Mouse (Mus musculus) forebrain, embryonic 16.5 days (tissue): Measurements from ENCODE around the gene Olfr539. TPM values are rescaled to one million over a fixed set of nuclear protein-coding genes. Genes with fewer than 3 reads are reported as not detected.

ENCODE experiments used
- ATAC-seq: fragments of 200-750 bp; cut with Nextera tagmentation; 2 replicates; pipeline ENCODE4 v1.8.0; 2017; ENCODE audit warnings: mild to moderate bottlenecking, moderate library complexity
- H3K27ac ChIP-seq: fragments of 300-500 bp; sonication (generic); 2 replicates; pipeline ENCODE4 v1.5.1; 2014; ENCODE audit warnings: low read length, control low read depth
- H3K27me3 ChIP-seq: fragments of 300-500 bp; sonication (generic); replicated peaks from 2 replicates; pipeline ENCODE4 v1.6.1; 2014; ENCODE audit warnings: low read length; ENCODE audit not compliant: control insufficient read depth, insufficient read depth
- H3K36me3 ChIP-seq: fragments of 300-500 bp; sonication (generic); 2 replicates; pipeline ENCODE4 v1.6.1; 2014; ENCODE audit not compliant: control insufficient read depth, insufficient read depth
- H3K4me1 ChIP-seq: fragments of 300-500 bp; sonication (generic); replicated peaks from 2 replicates; pipeline ENCODE4 v1.6.1; 2014; ENCODE audit warnings: low read length; ENCODE audit not compliant: control insufficient read depth, insufficient read depth
- H3K4me2 ChIP-seq: fragments of 300-500 bp; sonication (generic); 2 replicates; pipeline ENCODE4 v1.6.1; 2014; ENCODE audit warnings: mild to moderate bottlenecking, low read length, control low read depth
- H3K4me3 ChIP-seq: fragments of 300-500 bp; sonication (generic); replicated peaks from 2 replicates; pipeline ENCODE4 v1.5.1; 2014; ENCODE audit warnings: mild to moderate bottlenecking, low read length, control low read depth
- H3K9ac ChIP-seq: fragments of 300-500 bp; sonication (generic); replicated peaks from 2 replicates; pipeline ENCODE4 v1.6.1; 2014; ENCODE audit warnings: low read depth, low read length, control low read depth
- H3K9me3 ChIP-seq: fragments of 300-500 bp; sonication (generic); 2 replicates; pipeline ENCODE4 v1.6.1; 2016; ENCODE audit warnings: low read length; ENCODE audit not compliant: control insufficient read depth
- WGBS: fragments of 180-500 bp; shearing (Covaris S2); extraction: QIAGEN DNeasy Blood & Tissue Kit; methylation state at CpG from one replicate; pipeline ENCODE4 v1.1.7; 2014; 5-methylcytosine and 5-hydroxymethylcytosine counted together
- polyA plus RNA-seq: library from polyadenylated mRNA; unstranded; fragments of >200 nt; fragmentation: Nextera tagmentation; extraction: Ambion mirVana; gene quantifications from 2 replicates; pipeline ENCODE4 v1.2.1, GENCODE M21; 2015

Olfr539 gene
- polyA plus RNA-seq, 1 experiment from 2014 or later = not detected

GRCm38 (mm10) chr7:140707536-140708284 lies 48.0 kb downstream of the Olfr539 start:
- no peak overlapping the region for H3K4me3 ChIP-seq
- H3K27ac ChIP-seq = no peak overlapping the region
- no peak overlapping the region for H3K4me2 ChIP-seq
- WGBS = 84% methylated on average over 6 of the region's 6 CpGs
- no peaks in the 10 kb centered on the region for H3K36me3 ChIP-seq
- no peak overlapping the region for H3K9ac ChIP-seq
- ATAC-seq = no peak
- 0 out of 2 replicates have a peak, but pooled peaks cover 3% of the 10 kb centered on the region for H3K4me1 ChIP-seq
- no peaks in the 10 kb centered on the region for H3K27me3 ChIP-seq
- H3K9me3 ChIP-seq = no peaks in the 10 kb centered on the region

GRCm38 (mm10) chr7:140717155-140718055 lies 57.7 kb downstream of the Olfr539 start:
- Histone ChIP-seq H3K4me2 (no peak overlapping the region), H3K9ac (no peak overlapping the region), H3K27ac (no peak overlapping the region), H3K4me1 (no peaks in the 10 kb centered on the region), H3K36me3 (no peaks in the 10 kb centered on the region), H3K27me3 (no peaks in the 10 kb centered on the region), H3K4me3 (no peak overlapping the region), H3K9me3 (no peaks in the 10 kb centered on the region)
- ATAC-seq = no peak
- 83% methylated on average over 7 of the region's 7 CpGs for WGBS

GRCm38 (mm10) chr7:140721095-140721494 lies 61.4 kb downstream of the Olfr539 start:
- Histone ChIP-seq H3K27me3 (no peaks in the 10 kb centered on the region), H3K9me3 (no peaks in the 10 kb centered on the region), H3K36me3 (no peaks in the 10 kb centered on the region), H3K4me2 (no peak overlapping the region), H3K4me1 (no peaks in the 10 kb centered on the region), H3K27ac (no peak overlapping the region), H3K9ac (no peak overlapping the region), H3K4me3 (no peak overlapping the region)
- ATAC-seq = no peak
- 82% methylated on average over 6 of the region's 6 CpGs for WGBS

GRCm38 (mm10) chr7:140725558-140725957 lies 65.8 kb downstream of the Olfr539 start:
- no peaks in the 10 kb centered on the region for H3K36me3 ChIP-seq
- H3K27ac ChIP-seq = no peak overlapping the region
- ATAC-seq = no peak
- H3K9me3 ChIP-seq = no peaks in the 10 kb centered on the region
- H3K9ac ChIP-seq = no peak overlapping the region
- no peak overlapping the region for H3K4me2 ChIP-seq
- H3K4me1 ChIP-seq = no peaks in the 10 kb centered on the region
- H3K4me3 ChIP-seq = no peak overlapping the region
- H3K27me3 ChIP-seq = no peaks in the 10 kb centered on the region

Other genes with a start within 250 kb of the Olfr539 start
- not detected in 2 replicates for gene Olfr532, start 238.3 kb upstream of the Olfr539 start, polyA plus RNA-seq
- not detected in 2 replicates for gene Olfr533, start 196.6 kb upstream of the Olfr539 start, polyA plus RNA-seq
- not detected in 2 replicates for gene Olfr535, start 175.7 kb upstream of the Olfr539 start, polyA plus RNA-seq
- not detected in 2 replicates for gene Olfr536, start 152.5 kb upstream of the Olfr539 start, polyA plus RNA-seq
- gene Olfr538, start 92.0 kb upstream of the Olfr539 start, polyA plus RNA-seq = not detected in 2 replicates
- 0.03 TPM in 1 of 2 replicates, not detected in the other for gene Olfr46, start 58.7 kb upstream of the Olfr539 start, polyA plus RNA-seq
- not detected in 2 replicates for gene Olfr61, start 31.0 kb upstream of the Olfr539 start, polyA plus RNA-seq
- gene Olfr53, start 13.5 kb upstream of the Olfr539 start, polyA plus RNA-seq = not detected in 2 replicates
- not detected in 2 replicates for gene Olfr45, start 22.0 kb downstream of the Olfr539 start, polyA plus RNA-seq
- not detected in 2 replicates for gene Olfr541, start 37.3 kb downstream of the Olfr539 start, polyA plus RNA-seq
- gene Cyp2e1, start 103.8 kb downstream of the Olfr539 start, polyA plus RNA-seq = not detected in 2 replicates
- gene Syce1, start 127.9 kb downstream of the Olfr539 start, polyA plus RNA-seq = 0.34 and 0.40 TPM in 2 replicates
- gene Zfp941, start 162.2 kb downstream of the Olfr539 start, polyA plus RNA-seq = 9.5 and 15.3 TPM in 2 replicates
- gene Urah, start 175.1 kb downstream of the Olfr539 start, polyA plus RNA-seq = not detected in 2 replicates
- 1.7 TPM in 1 of 2 replicates, not detected in the other for gene Scgb1c1, start 185.6 kb downstream of the Olfr539 start, polyA plus RNA-seq
- not detected in 2 replicates for gene Odf3, start 187.9 kb downstream of the Olfr539 start, polyA plus RNA-seq
- gene Gm45785, start 196.4 kb downstream of the Olfr539 start, polyA plus RNA-seq = not detected in 2 replicates
- gene Ric8a, start 197.0 kb downstream of the Olfr539 start, polyA plus RNA-seq = 91.2 and 101 TPM in 2 replicates
- 35.6 and 40.4 TPM in 2 replicates for gene Bet1l, start 197.6 kb downstream of the Olfr539 start, polyA plus RNA-seq
- gene Psmd13, start 222.0 kb downstream of the Olfr539 start, polyA plus RNA-seq = 272 and 303 TPM in 2 replicates
- gene Sirt3, start 222.4 kb downstream of the Olfr539 start, polyA plus RNA-seq = 29.5 and 38.5 TPM in 2 replicates
- not detected in 2 replicates for gene Cox8b, start 240.5 kb downstream of the Olfr539 start, polyA plus RNA-seq